Mouse (Mus musculus) embryonic facial prominence, embryonic 15.5 days (tissue): ENCODE results near the gene Gm19935. TPM values are rescaled to one million over a fixed set of nuclear protein-coding genes. Genes with fewer than 3 reads are reported as not detected.

ENCODE experiments used
- ATAC-seq: fragments of 200-750 bp; cut with Nextera tagmentation; 2 replicates; pipeline ENCODE4 v1.8.0; 2017; ENCODE audit warnings: low read depth, moderate TSS enrichment; ENCODE audit not compliant: insufficient number of reproducible peaks, low FRiP score, low TSS enrichment
- H3K27ac ChIP-seq: fragments of 300-500 bp; sonication (generic); replicated peaks from 2 replicates; pipeline ENCODE4 v1.5.1; 2015; ENCODE audit warnings: mild to moderate bottlenecking, inconsistent platforms
- H3K27me3 ChIP-seq: fragments of 300-500 bp; sonication (generic); 2 replicates; pipeline ENCODE4 v1.6.1; 2015; ENCODE audit warnings: inconsistent platforms
- H3K36me3 ChIP-seq: fragments of 300-500 bp; sonication (generic); 2 replicates; pipeline ENCODE4 v1.6.1; 2015; ENCODE audit warnings: mild to moderate bottlenecking, inconsistent platforms
- H3K4me1 ChIP-seq: fragments of 300-500 bp; sonication (generic); 2 replicates; pipeline ENCODE4 v1.6.1; 2015; ENCODE audit warnings: inconsistent platforms
- H3K4me2 ChIP-seq: fragments of 300-500 bp; sonication (generic); replicated peaks from 2 replicates; pipeline ENCODE4 v1.6.1; 2015; ENCODE audit warnings: mild to moderate bottlenecking, inconsistent platforms
- H3K4me3 ChIP-seq: fragments of 300-500 bp; sonication (generic); replicated peaks from 2 replicates; pipeline ENCODE4 v1.5.1; 2015; ENCODE audit warnings: mild to moderate bottlenecking, inconsistent platforms
- H3K9ac ChIP-seq: fragments of 300-500 bp; sonication (generic); 2 replicates; pipeline ENCODE4 v1.6.1; 2015; ENCODE audit warnings: inconsistent platforms
- H3K9me3 ChIP-seq: fragments of 300-500 bp; sonication (generic); replicated peaks from 2 replicates; pipeline ENCODE4 v1.6.1; 2016; ENCODE audit warnings: inconsistent platforms
- WGBS: fragments of 180-500 bp; shearing (Covaris S2); methylation state at CpG from one replicate; pipeline ENCODE4 v1.1.7; 2015; 5-methylcytosine and 5-hydroxymethylcytosine counted together
- polyA plus RNA-seq: library from polyadenylated mRNA; unstranded; fragments of >200 nt; fragmentation: Nextera tagmentation; extraction: Ambion mirVana; gene quantifications from 2 replicates; pipeline ENCODE4 v1.2.1, GENCODE M21; 2015

Gene Gm19935
- 4.8 and 6.7 TPM in 2 replicates for polyA plus RNA-seq

- 58% methylated on average over 2 of the region's 2 CpGs for WGBS
- Histone ChIP-seq H3K9ac (no peak within 1 kb of the TSS), H3K27me3 (no peaks in the 10 kb centered on the region), H3K27ac (0 out of 2 replicates have a peak within 1 kb of the TSS, but pooled peaks have one; percentile 39), H3K36me3 (no peaks in the 10 kb centered on the region), H3K9me3 (no peaks in the 10 kb centered on the region), H3K4me1 (no peaks in the 10 kb centered on the region), H3K4me3 (no peak within 1 kb of the TSS), H3K4me2 (no peak within 1 kb of the TSS)
- ATAC-seq, result peak; percentile 34; the same call in 1 of the 2 replicates
These were observed at the start of gene Gm19935 for GRCm38 (mm10) chr8:90817293-90817692. Gene Gm19935, minus strand, starts transcription at chr8:90817393.

GRCm38 (mm10) chr8:90862038-90862437, 44.8 kb upstream of the Gm19935 start:
- H3K27me3 ChIP-seq, result no peaks in the 10 kb centered on the region
- no peaks in the 10 kb centered on the region for H3K9me3 ChIP-seq
- H3K36me3 ChIP-seq, result no peaks in the 10 kb centered on the region
- peak overlapping the region; percentile 40 for H3K4me2 ChIP-seq
- WGBS, result 9% methylated on average over 9 of the region's 9 CpGs
- no peak overlapping the region for H3K4me3 ChIP-seq
- H3K4me1 ChIP-seq, result peaks cover 32% of the 10 kb centered on the region
- no peak overlapping the region for H3K9ac ChIP-seq
- H3K27ac ChIP-seq, result peak overlapping the region; percentile 98
- ATAC-seq, result peak; percentile 94

DNA sequence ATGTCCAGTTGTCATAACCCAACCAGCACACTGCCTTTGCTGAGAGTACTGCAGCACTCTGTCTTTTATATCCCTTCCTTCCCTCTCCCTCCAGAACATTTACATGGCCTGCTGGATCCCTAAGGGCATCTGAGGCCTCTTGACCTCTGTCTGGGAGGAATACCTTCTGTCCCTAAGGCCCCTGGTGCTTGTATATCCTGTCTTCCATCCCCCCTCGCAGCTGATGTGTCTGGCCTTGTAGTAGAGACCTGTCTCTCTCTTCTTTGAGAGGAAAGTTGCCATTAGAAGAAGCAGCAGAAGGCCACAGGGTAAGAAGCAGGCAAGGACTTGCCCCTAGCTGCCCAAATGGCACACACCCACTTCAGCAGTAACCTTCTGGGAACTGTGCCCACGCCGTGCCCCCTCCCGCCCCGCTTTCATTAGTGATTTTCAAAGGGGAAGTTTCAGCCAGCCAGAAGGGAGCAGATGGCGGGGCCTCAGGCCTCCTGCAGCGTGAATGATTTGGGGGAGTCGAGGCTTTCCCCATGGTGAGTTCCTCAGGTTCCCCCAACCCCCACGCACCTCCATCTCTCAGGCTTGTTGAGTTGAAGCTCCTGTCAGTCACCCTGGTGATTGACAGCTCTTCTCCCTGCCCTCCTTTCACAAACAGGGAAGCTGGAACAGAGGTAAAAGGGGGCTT, 44.2 kb upstream of the Gm19935 start:
- H3K9me3 ChIP-seq, result no peaks in the 10 kb centered on the region
- peak overlapping the region; percentile 40 for H3K4me2 ChIP-seq
- H3K4me1 ChIP-seq, result peaks cover 32% of the 10 kb centered on the region
- under 1% methylated on average over 9 of the region's 9 CpGs for WGBS
- no peaks in the 10 kb centered on the region for H3K27me3 ChIP-seq
- H3K9ac ChIP-seq, result no peak overlapping the region
- no peaks in the 10 kb centered on the region for H3K36me3 ChIP-seq
- H3K4me3 ChIP-seq, result 0 out of 2 replicates have a peak overlapping the region, but pooled peaks have one; percentile 0
- peak overlapping the region; percentile 98 for H3K27ac ChIP-seq
- peak; percentile 22 for ATAC-seq

DNA sequence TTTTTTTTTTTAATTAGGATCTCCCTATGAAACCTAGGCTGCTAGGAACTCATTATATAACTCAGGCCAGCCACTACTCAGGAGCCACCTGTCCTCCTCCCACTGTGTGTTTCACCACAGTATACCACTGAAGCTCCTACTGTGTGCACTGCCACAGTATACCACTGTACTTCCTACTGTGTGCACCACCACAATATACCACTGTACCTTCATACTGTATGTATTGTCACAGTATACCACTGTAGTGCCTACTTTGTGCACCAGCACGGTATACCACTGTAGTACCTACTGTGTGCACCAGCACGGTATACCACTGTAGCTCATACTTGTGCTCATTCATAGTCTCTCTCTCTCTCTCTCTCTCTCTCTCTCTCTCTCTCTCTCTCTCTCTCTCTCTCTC, 40.9 kb upstream of the Gm19935 start:
- WGBS, result 90% methylated on average over 2 of the region's 2 CpGs
- H3K9me3 ChIP-seq, result no peaks in the 10 kb centered on the region
- no peaks in the 10 kb centered on the region for H3K36me3 ChIP-seq
- no peak for ATAC-seq
- no peak overlapping the region for H3K27ac ChIP-seq
- no peak overlapping the region for H3K9ac ChIP-seq
- H3K4me2 ChIP-seq, result no peak overlapping the region
- H3K4me3 ChIP-seq, result no peak overlapping the region
- peaks cover 50% of the 10 kb centered on the region for H3K4me1 ChIP-seq
- no peaks in the 10 kb centered on the region for H3K27me3 ChIP-seq

- no peak overlapping the region for H3K4me2 ChIP-seq
- H3K9ac ChIP-seq, result no peak overlapping the region
- peaks cover 44% of the 10 kb centered on the region for H3K4me1 ChIP-seq
- H3K27me3 ChIP-seq, result no peaks in the 10 kb centered on the region
- H3K27ac ChIP-seq, result no peak overlapping the region
- H3K4me3 ChIP-seq, result no peak overlapping the region
- no peaks in the 10 kb centered on the region for H3K36me3 ChIP-seq
- WGBS, result 53% methylated on average over 1 of the region's 1 CpGs
- H3K9me3 ChIP-seq, result no peaks in the 10 kb centered on the region
- no peak for ATAC-seq
These were observed 39.8 kb upstream of the Gm19935 start for GRCm38 (mm10) chr8:90856952-90857351.

DNA sequence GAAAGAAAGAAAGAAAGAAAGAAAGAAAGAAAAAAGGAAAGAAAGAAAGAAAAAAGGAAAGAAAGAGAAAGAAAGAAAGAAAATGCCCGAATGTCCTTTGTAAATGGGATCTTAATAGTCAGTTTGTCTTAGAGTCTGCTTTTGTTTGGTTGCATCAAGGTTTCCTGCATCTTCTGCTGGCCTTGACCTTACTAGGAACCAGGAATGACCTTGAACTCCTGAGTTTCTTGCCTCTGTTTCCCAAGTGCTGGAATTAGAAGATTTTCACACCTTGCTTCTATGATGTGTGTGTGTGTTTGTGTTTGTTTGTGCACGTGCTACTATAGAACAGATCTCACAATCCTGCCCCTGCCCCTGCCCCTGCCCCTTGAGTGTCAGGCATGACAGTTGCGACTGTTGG, 39.0 kb upstream of the Gm19935 start:
- H3K36me3 ChIP-seq, result no peaks in the 10 kb centered on the region
- H3K9ac ChIP-seq, result no peak overlapping the region
- WGBS, result 87% methylated on average over 3 of the region's 3 CpGs
- no peaks in the 10 kb centered on the region for H3K27me3 ChIP-seq
- no peaks in the 10 kb centered on the region for H3K9me3 ChIP-seq
- H3K27ac ChIP-seq, result no peak overlapping the region
- no peak overlapping the region for H3K4me2 ChIP-seq
- no peak for ATAC-seq
- H3K4me1 ChIP-seq, result peaks cover 36% of the 10 kb centered on the region
- H3K4me3 ChIP-seq, result no peak overlapping the region

- Histone ChIP-seq H3K4me3 (no peak overlapping the region), H3K36me3 (no peaks in the 10 kb centered on the region), H3K9ac (no peak overlapping the region), H3K27ac (peak overlapping the region; percentile 86), H3K9me3 (no peaks in the 10 kb centered on the region), H3K27me3 (no peaks in the 10 kb centered on the region), H3K4me1 (peaks cover 31% of the 10 kb centered on the region), H3K4me2 (peak overlapping the region; percentile 19)
- ATAC-seq, result peak; percentile 83
- 9% methylated on average over 10 of the region's 10 CpGs for WGBS
These were observed 37.5 kb upstream of the Gm19935 start for GRCm38 (mm10) chr8:90854671-90855161.

GRCm38 (mm10) chr8:90853971-90854670, 36.9 kb upstream of the Gm19935 start:
- Histone ChIP-seq H3K9me3 (no peaks in the 10 kb centered on the region), H3K9ac (no peak overlapping the region), H3K27me3 (no peaks in the 10 kb centered on the region), H3K4me1 (peaks cover 27% of the 10 kb centered on the region), H3K4me2 (peak overlapping the region; percentile 19), H3K4me3 (no peak overlapping the region), H3K27ac (peak overlapping the region; percentile 86), H3K36me3 (no peaks in the 10 kb centered on the region)
- WGBS, result 53% methylated on average over 9 of the region's 9 CpGs
- no peak; the same call in 1 of the 2 replicates for ATAC-seq

GRCm38 (mm10) chr8:90851544-90851943, 34.4 kb upstream of the Gm19935 start:
- no peaks in the 10 kb centered on the region for H3K9me3 ChIP-seq
- WGBS, result 63% methylated on average over 8 of the region's 8 CpGs
- no peak for ATAC-seq

DNA sequence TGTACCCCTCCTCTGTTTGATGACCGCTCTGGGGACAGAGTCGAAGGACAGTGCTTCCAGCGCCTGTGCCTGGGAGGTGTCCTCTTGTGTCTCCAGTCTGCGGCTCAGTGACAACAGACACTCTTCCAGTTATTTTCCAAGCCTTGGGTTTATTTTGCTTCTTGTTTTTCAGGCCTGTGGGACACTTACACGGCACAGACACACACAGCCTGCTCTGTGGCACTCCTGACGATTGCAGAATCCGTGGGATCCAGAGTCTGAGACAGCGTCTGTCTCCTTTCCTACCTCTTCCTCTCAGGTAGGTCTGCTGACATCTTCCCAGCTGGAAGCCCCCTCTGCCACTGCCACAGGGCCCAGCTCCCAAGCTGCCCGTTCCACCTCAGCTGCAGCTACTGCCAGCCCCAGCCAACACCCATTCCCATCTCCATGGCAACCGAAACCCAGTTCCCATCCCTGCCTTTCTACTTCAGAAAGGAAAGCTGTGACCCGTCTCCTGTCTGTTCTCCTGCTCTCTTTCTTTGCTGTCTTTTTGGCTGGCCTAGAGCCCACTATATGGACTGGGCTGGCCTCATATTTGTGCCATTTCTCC, 32.4 kb upstream of the Gm19935 start:
- Histone ChIP-seq H3K27ac (no peak overlapping the region), H3K4me1 (peaks cover 18% of the 10 kb centered on the region), H3K9ac (no peak overlapping the region), H3K9me3 (no peaks in the 10 kb centered on the region), H3K4me3 (no peak overlapping the region), H3K27me3 (no peaks in the 10 kb centered on the region), H3K36me3 (0 out of 2 replicates have a peak, but pooled peaks cover 3% of the 10 kb centered on the region), H3K4me2 (no peak overlapping the region)
- no peak for ATAC-seq
- WGBS, result 50% methylated on average over 11 of the region's 11 CpGs

More at GRCm38 (mm10) chr8:90851544-90851943, 34.4 kb upstream of the Gm19935 start:
- Histone ChIP-seq H3K9ac (no peak overlapping the region), H3K4me1 (peaks cover 25% of the 10 kb centered on the region), H3K4me3 (no peak overlapping the region), H3K36me3 (no peaks in the 10 kb centered on the region), H3K27me3 (no peaks in the 10 kb centered on the region), H3K27ac (no peak overlapping the region), H3K4me2 (no peak overlapping the region)

DNA sequence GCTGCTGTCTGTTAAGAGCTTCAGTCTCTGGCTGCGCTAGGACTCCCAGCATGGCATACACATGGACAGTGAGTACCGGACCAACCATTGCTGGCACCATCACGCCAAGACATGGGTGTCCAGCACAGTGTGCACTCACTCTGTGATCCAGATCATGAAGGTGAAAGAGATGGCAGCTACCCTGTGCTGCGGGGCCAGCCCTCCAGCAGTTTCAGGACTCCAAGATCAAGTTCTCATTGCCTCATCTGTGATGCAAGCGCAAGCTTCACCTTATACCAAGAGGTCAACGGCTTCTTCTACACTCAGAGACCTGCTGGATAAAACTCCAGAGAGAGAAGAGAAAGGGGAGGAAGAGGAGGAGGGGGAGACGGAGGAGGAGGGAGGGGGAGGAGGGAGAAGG, 30.8 kb upstream of the Gm19935 start:
- ATAC-seq, result no peak
- 0 out of 2 replicates have a peak, but pooled peaks cover 3% of the 10 kb centered on the region for H3K36me3 ChIP-seq
- no peak overlapping the region for H3K4me3 ChIP-seq
- H3K27me3 ChIP-seq, result no peaks in the 10 kb centered on the region
- H3K4me2 ChIP-seq, result no peak overlapping the region
- H3K27ac ChIP-seq, result no peak overlapping the region
- WGBS, result 85% methylated on average over 7 of the region's 7 CpGs
- peaks cover 9% of the 10 kb centered on the region for H3K4me1 ChIP-seq
- no peaks in the 10 kb centered on the region for H3K9me3 ChIP-seq
- H3K9ac ChIP-seq, result no peak overlapping the region
